Mouse (Mus musculus): Measurements from ENCODE around the gene Stambpl1.

Stambpl1 gene

GRCm38 (mm10) chr19:34284383-34284782, 92.4 kb downstream of the Stambpl1 start:
- DNase-seq (ENCODE audit: low read depth), result no peak

- DNase-seq (ENCODE audit: low read depth), result no peak
Observed at GRCm38 (mm10) chr19:34284826-34285225, 92.8 kb downstream of the Stambpl1 start.

- DNase-seq (ENCODE audit: low read depth), result no peak
Observed at GRCm38 (mm10) chr19:34287221-34287620, 95.2 kb downstream of the Stambpl1 start.

- DNase-seq (ENCODE audit: low read depth), result no peak
Observed at GRCm38 (mm10) chr19:34287656-34288415, 95.8 kb downstream of the Stambpl1 start.

GRCm38 (mm10) chr19:34288696-34289095, 96.7 kb downstream of the Stambpl1 start:
- no peak for DNase-seq (ENCODE audit: low read depth)

Measured in fibroblast of lung, adult 2 months (primary cell).